Mouse (Mus musculus) ES-Bruce4 (cell line): ENCODE results near the gene Slc12a1.

Experiments
- CTCF ChIP-seq: IDR thresholded peaks from one replicate; pipeline ENCODE4 v1.8.1; 2011; ENCODE audit warnings: low read depth, low read length
- EP300 ChIP-seq: IDR thresholded peaks from 2 replicates; pipeline ENCODE4 v1.6.1; 2011; ENCODE audit warnings: low read depth, low read length; ENCODE audit not compliant: insufficient read depth
- POLR2A ChIP-seq: IDR thresholded peaks from one replicate; pipeline ENCODE4 v1.8.1; 2011; ENCODE audit warnings: low read length; ENCODE audit not compliant: insufficient read depth

DNA sequence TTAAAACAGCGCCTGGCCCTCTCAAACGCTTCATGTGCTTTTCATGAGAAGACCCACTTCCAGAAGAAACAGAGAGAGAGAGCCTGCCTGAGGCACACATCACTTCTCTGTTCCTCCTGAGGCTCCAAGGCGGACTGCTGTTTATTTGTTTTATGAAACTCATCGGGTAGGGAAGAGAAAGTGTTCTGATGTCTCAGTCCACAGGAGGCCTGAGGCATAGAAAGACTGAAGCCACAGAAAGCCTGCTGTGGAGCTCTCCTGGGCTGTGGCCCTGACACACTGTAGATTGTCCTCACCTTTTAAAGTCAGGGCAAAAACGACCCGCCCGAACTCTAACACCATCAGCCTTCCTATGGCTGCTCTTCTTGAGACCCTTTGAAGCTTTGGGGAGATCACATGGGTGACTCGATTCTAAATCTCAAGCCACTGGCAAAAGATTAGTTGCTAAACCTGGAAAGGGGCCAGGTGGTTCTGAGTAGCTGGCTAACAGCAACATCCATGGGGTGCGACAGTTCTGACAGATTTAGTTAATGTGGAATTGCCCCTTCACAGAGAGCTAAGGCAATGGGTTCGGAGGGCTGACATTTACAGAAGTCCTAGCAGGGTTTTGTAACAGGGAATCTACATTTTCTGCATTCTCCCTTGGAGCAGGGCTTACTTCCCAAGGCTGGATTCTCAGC lies 59.7 kb downstream of the Slc12a1 start:
- TF ChIP-seq POLR2A (no peak), CTCF (no peak), EP300 (no peak)
